Mouse (Mus musculus): ENCODE measurements around the gene Ctrc. TPM values are rescaled to one million over a fixed set of nuclear protein-coding genes. Genes with fewer than 3 reads are reported as not detected.

The Ctrc gene
- polyA plus RNA-seq, 3 experiments from 2014 or later, result not detected

- ATAC-seq, result no peak
Observed at GRCm38 (mm10) chr4:141817706-141818105, 28.5 kb downstream of the Ctrc start.

GRCm38 (mm10) chr4:141816776-141817655 is 29.1 kb downstream of the Ctrc start:
- no peak for ATAC-seq

- no peak for ATAC-seq
Observed at GRCm38 (mm10) chr4:141816267-141816666, 29.9 kb downstream of the Ctrc start.

- no peak for ATAC-seq
Observed at GRCm38 (mm10) chr4:141811375-141811774, 34.8 kb downstream of the Ctrc start.

- no peak for ATAC-seq
Observed at GRCm38 (mm10) chr4:141810975-141811374, 35.2 kb downstream of the Ctrc start.

GRCm38 (mm10) chr4:141809850-141810464 is 36.2 kb downstream of the Ctrc start:
- ATAC-seq, result peak; percentile 65

GRCm38 (mm10) chr4:141805886-141806285 is 40.3 kb downstream of the Ctrc start:
- ATAC-seq, result no peak

- ATAC-seq, result no peak
Observed at GRCm38 (mm10) chr4:141804105-141804504, 42.1 kb downstream of the Ctrc start.

GRCm38 (mm10) chr4:141797545-141797944 is 48.6 kb downstream of the Ctrc start:
- no peak for ATAC-seq

GRCm38 (mm10) chr4:141796954-141797353 is 49.2 kb downstream of the Ctrc start:
- ATAC-seq, result no peak

- no peak for ATAC-seq
Observed at GRCm38 (mm10) chr4:141796356-141796755, 49.8 kb downstream of the Ctrc start.

GRCm38 (mm10) chr4:141794152-141794535 is 52.0 kb downstream of the Ctrc start:
- no peak for ATAC-seq

GRCm38 (mm10) chr4:141793282-141794151 is 52.6 kb downstream of the Ctrc start, which contains the start of gene Casp9:
Casp9 (plus strand) TSS chr4:141793612.
- peak; percentile 73 for ATAC-seq

GRCm38 (mm10) chr4:141792554-141793281 is 53.4 kb downstream of the Ctrc start:
- ATAC-seq, result peak; percentile 1

- ATAC-seq, result no peak
Observed at GRCm38 (mm10) chr4:141791951-141792350, 54.2 kb downstream of the Ctrc start.

- ATAC-seq, result no peak
Observed at GRCm38 (mm10) chr4:141791486-141791885, 54.7 kb downstream of the Ctrc start.

GRCm38 (mm10) chr4:141790524-141790990 is 55.6 kb downstream of the Ctrc start, which contains the start of gene Dnajc16:
Dnajc16 (minus strand) TSS chr4:141790931.
- ATAC-seq, result peak; percentile 83

- no peak for ATAC-seq
Observed at GRCm38 (mm10) chr4:141789564-141790218, 56.5 kb downstream of the Ctrc start.

- no peak for ATAC-seq
Observed at GRCm38 (mm10) chr4:141787462-141787861, 58.7 kb downstream of the Ctrc start.

GRCm38 (mm10) chr4:141787046-141787445 is 59.1 kb downstream of the Ctrc start:
- ATAC-seq, result no peak

GRCm38 (mm10) chr4:141786141-141786540 is 60.0 kb downstream of the Ctrc start:
- ATAC-seq, result no peak

All from inflammation-experienced regulatory T-cells, adult 6 months (primary cell).